Mouse (Mus musculus) heart, postnatal 10 days (tissue): ENCODE results near the gene Fbxl4. TPM values are rescaled to one million over a fixed set of nuclear protein-coding genes. Genes with fewer than 3 reads are reported as not detected.
"Not testable (repeated sequence)": the region's sequence is repeated elsewhere in the genome, so short reads cannot be mapped to it uniquely, and the experiment has no call there.

Source experiments
- DNase-seq, 2 experiments: peaks; one replicate each; pipeline ENCODE4 v3.0.0; 2021
- intact Hi-C: fragments of 180-260 bp; cut with DNase I; formaldehyde crosslinking; loops from one replicate; pipeline ENCODE4 v1.15.1; 2025
- total RNA-seq, 2 experiments: library from RNA; stranded (reverse); gene quantifications; 2 replicates each; pipeline ENCODE4 v1.2.3; 2021

Gene Fbxl4
- total RNA-seq, result 10 to 100 TPM; 13.0 to 15.2 TPM

- intact Hi-C loops, result no loop called here
- DNase-seq, result peak; percentile 87 to 90
Observed at GRCm38 (mm10) chr4:22357266-22357930, at the start of gene Fbxl4. Fbxl4 (plus strand) TSS chr4:22357543.

- intact Hi-C loops, result no loop called here
- no peak for DNase-seq
Observed at GRCm38 (mm10) chr4:22314564-22314963, 42.8 kb upstream of the Fbxl4 start.

GRCm38 (mm10) chr4:22342816-22343573 is 14.3 kb upstream of the Fbxl4 start:
- DNase-seq, result peak in 1 of 2 experiments; percentile 6
- intact Hi-C loops, result no loop called here

GRCm38 (mm10) chr4:22349086-22349485 is 8.3 kb upstream of the Fbxl4 start:
- intact Hi-C loops, DNase-seq: not testable (repeated sequence)

- intact Hi-C loops, result loop anchor here (2.0 kb wide), 1 partner anchor 23 kb away; no protein-coding TSS in a partner anchor
- DNase-seq, result no peak
Observed at GRCm38 (mm10) chr4:22357931-22358300, 573 bp downstream of the Fbxl4 start.

- intact Hi-C loops, result loop anchor here (2.0 kb wide), 1 partner anchor 22 kb away; no protein-coding TSS in a partner anchor
- DNase-seq, result peak in 1 of 2 experiments; percentile 5
Observed at GRCm38 (mm10) chr4:22358487-22358886, 1.1 kb downstream of the Fbxl4 start.

GRCm38 (mm10) chr4:22367368-22367767 is 10.0 kb downstream of the Fbxl4 start:
- intact Hi-C loops, result no loop called here
- DNase-seq, result peak in 1 of 2 experiments; percentile 7

GRCm38 (mm10) chr4:22378516-22378915 is 21.2 kb downstream of the Fbxl4 start:
- peak; percentile 8 to 9 for DNase-seq
- intact Hi-C loops, result no loop called here

- no peak for DNase-seq
- intact Hi-C loops, result loop anchor here (2.0 kb wide), 1 partner anchor 22 kb away; no protein-coding TSS in a partner anchor
Observed at GRCm38 (mm10) chr4:22380646-22381045, 23.3 kb downstream of the Fbxl4 start.

GRCm38 (mm10) chr4:22383528-22384265 is 26.4 kb downstream of the Fbxl4 start:
- no peak for DNase-seq
- intact Hi-C loops, result no loop called here

- DNase-seq, result no peak
- intact Hi-C loops, result no loop called here
Observed at GRCm38 (mm10) chr4:22390045-22390444, 32.7 kb downstream of the Fbxl4 start.

GRCm38 (mm10) chr4:22392777-22393473 is 35.6 kb downstream of the Fbxl4 start:
- DNase-seq, result no peak
- intact Hi-C loops, result no loop called here

- intact Hi-C loops, result no loop called here
- no peak for DNase-seq
Observed at GRCm38 (mm10) chr4:22395404-22395803, 38.1 kb downstream of the Fbxl4 start.

GRCm38 (mm10) chr4:22396484-22397000 is 39.2 kb downstream of the Fbxl4 start:
- DNase-seq, result no peak
- intact Hi-C loops, result no loop called here

GRCm38 (mm10) chr4:22397003-22397402 is 39.7 kb downstream of the Fbxl4 start:
- intact Hi-C loops, result no loop called here

GRCm38 (mm10) chr4:22402032-22402431 is 44.7 kb downstream of the Fbxl4 start:
- intact Hi-C loops, result no loop called here
- no peak for DNase-seq

More at GRCm38 (mm10) chr4:22397003-22397402, 39.7 kb downstream of the Fbxl4 start:
- DNase-seq, result no peak

- no peak for DNase-seq
- intact Hi-C loops, result no loop called here
Observed at GRCm38 (mm10) chr4:22402930-22403329, 45.6 kb downstream of the Fbxl4 start.

- no peak for DNase-seq
- intact Hi-C loops, result no loop called here
Observed at GRCm38 (mm10) chr4:22420627-22421026, 63.3 kb downstream of the Fbxl4 start.

GRCm38 (mm10) chr4:22422400-22422799 is 65.1 kb downstream of the Fbxl4 start:
- intact Hi-C loops, result no loop called here
- DNase-seq, result no peak

GRCm38 (mm10) chr4:22428150-22428549 is 70.8 kb downstream of the Fbxl4 start:
- DNase-seq, result no peak
- intact Hi-C loops, result no loop called here
